Mouse (Mus musculus) kidney, postnatal 36 days (tissue): ENCODE results near the gene Gk5.
"Not testable (repeated sequence)": the region's sequence is repeated elsewhere in the genome, so short reads cannot be mapped to it uniquely, and the experiment has no call there.

Experiments used
- DNase-seq, 2 experiments: peaks; one replicate each; pipeline ENCODE4 v3.0.0; 2021 to 2022; ENCODE audit warnings: mixed read lengths in 2 of 2

Gene Gk5

GRCm38 (mm10) chr9:96152801-96153200 lies 33.6 kb downstream of the Gk5 start:
- peak; percentile 54 to 59 for DNase-seq

- peak in 1 of 2 experiments; percentile 21 for DNase-seq
Measured at GRCm38 (mm10) chr9:96158431-96158830, 39.3 kb downstream of the Gk5 start.

GRCm38 (mm10) chr9:96159047-96159446 lies 39.9 kb downstream of the Gk5 start:
- peak in 1 of 2 experiments; percentile 20 for DNase-seq

GRCm38 (mm10) chr9:96160767-96161166 lies 41.6 kb downstream of the Gk5 start:
- DNase-seq: peak; percentile 33 to 41

GRCm38 (mm10) chr9:96162421-96162820 lies 43.3 kb downstream of the Gk5 start:
- DNase-seq: peak; percentile 24 to 46

GRCm38 (mm10) chr9:96163443-96163842 lies 44.3 kb downstream of the Gk5 start:
- no peak for DNase-seq

GRCm38 (mm10) chr9:96163983-96164382 lies 44.8 kb downstream of the Gk5 start:
- not testable (repeated sequence) for DNase-seq

GRCm38 (mm10) chr9:96167168-96167585 lies 48.0 kb downstream of the Gk5 start:
- DNase-seq: peak; percentile 66 to 88

- DNase-seq: no peak
Measured at GRCm38 (mm10) chr9:96170600-96170999, 51.4 kb downstream of the Gk5 start.

- DNase-seq: no peak
Measured at GRCm38 (mm10) chr9:96184909-96185308, 65.7 kb downstream of the Gk5 start.

- no peak for DNase-seq
Measured at GRCm38 (mm10) chr9:96186701-96187100, 67.5 kb downstream of the Gk5 start.

GRCm38 (mm10) chr9:96195885-96196622 lies 76.9 kb downstream of the Gk5 start, which contains the start of gene Tfdp2:
Tfdp2 (plus strand) TSS chr9:96196275.
- DNase-seq: peak; percentile 93 to 95

- DNase-seq: peak; percentile 38 to 66
Measured at GRCm38 (mm10) chr9:96196636-96197181, 77.5 kb downstream of the Gk5 start.

- peak in 1 of 2 experiments; percentile 5 for DNase-seq
Measured at GRCm38 (mm10) chr9:96197806-96198205, 78.6 kb downstream of the Gk5 start.

GRCm38 (mm10) chr9:96203663-96204062 lies 84.5 kb downstream of the Gk5 start:
- no peak for DNase-seq

- no peak for DNase-seq
Measured at GRCm38 (mm10) chr9:96207428-96207827, 88.3 kb downstream of the Gk5 start.

GRCm38 (mm10) chr9:96213036-96213645 lies 94.0 kb downstream of the Gk5 start:
- no peak for DNase-seq

- DNase-seq: no peak
Measured at GRCm38 (mm10) chr9:96214171-96214570, 95.0 kb downstream of the Gk5 start.

GRCm38 (mm10) chr9:96217299-96217698 lies 98.1 kb downstream of the Gk5 start:
- DNase-seq: no peak

GRCm38 (mm10) chr9:96217799-96218198 lies 98.6 kb downstream of the Gk5 start:
- no peak for DNase-seq

GRCm38 (mm10) chr9:96219114-96219669 lies 100.0 kb downstream of the Gk5 start:
- DNase-seq: no peak

GRCm38 (mm10) chr9:96220419-96220818 lies 101.3 kb downstream of the Gk5 start:
- no peak for DNase-seq

GRCm38 (mm10) chr9:96223302-96223701 lies 104.1 kb downstream of the Gk5 start:
- no peak for DNase-seq

GRCm38 (mm10) chr9:96228285-96228684 lies 109.1 kb downstream of the Gk5 start:
- DNase-seq: no peak
